Mouse (Mus musculus) kidney, postnatal 36 days (tissue): Measurements from ENCODE around the gene Mynn.
"Not testable (repeated sequence)": the region's sequence is repeated elsewhere in the genome, so short reads cannot be mapped to it uniquely, and the experiment has no call there.

Source experiments
- DNase-seq, 2 experiments: peaks; one replicate each; pipeline ENCODE4 v3.0.0; 2021 to 2022; ENCODE audit warnings: mixed read lengths in 2 of 2

Gene Mynn

GRCm38 (mm10) chr3:30602065-30602739 lies at the start of gene Mynn:
TSS of gene Mynn (plus strand) at chr3:30602065.
- DNase-seq: peak; percentile 97 to 99

GRCm38 (mm10) chr3:30553741-30554140 lies 48.1 kb upstream of the Mynn start:
- DNase-seq: peak; percentile 30 to 50

- no peak for DNase-seq
Observed at GRCm38 (mm10) chr3:30560677-30561314, 41.1 kb upstream of the Mynn start.

DNA sequence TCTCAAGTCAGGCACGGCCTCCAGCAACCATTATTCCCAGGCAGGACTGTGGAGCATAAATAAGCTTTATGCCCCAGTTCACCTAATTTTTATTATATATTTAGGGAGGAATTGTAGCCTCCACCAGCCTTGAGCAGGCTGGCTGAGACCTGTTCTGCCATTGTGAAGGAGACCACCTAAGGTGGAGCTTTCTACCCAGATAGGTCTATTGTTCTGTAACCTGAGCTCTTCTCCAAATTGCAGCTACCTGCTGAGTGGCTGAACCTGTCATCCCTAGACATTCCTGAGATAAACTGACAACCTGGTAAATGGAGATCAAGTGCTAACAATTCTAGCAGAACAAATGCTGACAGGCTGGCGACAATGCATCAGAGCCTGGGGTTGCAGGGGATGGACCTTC lies 35.5 kb upstream of the Mynn start:
- not testable (repeated sequence) for DNase-seq

DNA sequence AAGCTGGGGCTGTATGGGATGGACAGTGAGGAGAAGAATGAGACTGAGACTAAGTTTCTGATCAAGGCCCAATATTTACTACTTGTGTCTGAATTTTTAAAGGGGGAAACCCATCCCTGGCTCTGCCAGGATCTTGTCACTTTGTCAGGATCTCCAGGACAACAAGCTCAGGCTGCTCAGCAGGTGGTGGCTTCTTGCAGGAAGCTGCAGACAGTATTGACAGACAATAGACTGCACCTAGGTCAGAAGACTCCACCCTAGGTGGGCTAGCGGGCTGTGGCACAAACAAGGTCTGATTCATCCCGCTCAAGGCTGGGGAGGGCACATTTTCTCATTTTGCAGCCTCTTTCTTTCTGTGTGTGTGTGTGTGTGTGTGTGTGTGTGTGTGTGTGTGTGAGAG lies 28.3 kb upstream of the Mynn start:
- no peak for DNase-seq

DNA sequence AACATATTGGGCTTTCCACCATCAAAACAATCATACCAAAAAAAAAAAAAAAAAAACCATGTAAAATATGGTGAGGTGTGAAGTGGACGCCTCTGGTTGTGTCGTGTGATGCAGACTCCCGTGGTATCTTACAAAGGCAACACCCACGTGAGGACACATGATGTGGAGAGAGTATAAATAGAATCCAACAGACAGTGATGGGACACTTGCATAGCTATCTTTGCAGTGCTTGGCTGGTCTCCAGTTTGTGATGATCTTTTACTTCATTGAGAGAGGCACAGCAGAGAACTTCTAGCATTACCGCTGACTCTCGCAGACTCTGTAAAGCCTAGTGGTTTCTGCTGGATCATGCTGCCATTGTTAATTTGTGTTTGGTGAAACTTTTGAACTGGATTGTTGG lies 13.0 kb upstream of the Mynn start:
- no peak for DNase-seq

GRCm38 (mm10) chr3:30592418-30592853 lies 9.4 kb upstream of the Mynn start:
- DNase-seq: peak; percentile 59 to 88

- peak in 1 of 2 experiments; percentile 57 for DNase-seq
Observed at GRCm38 (mm10) chr3:30593719-30594485, 8.0 kb upstream of the Mynn start.

DNA sequence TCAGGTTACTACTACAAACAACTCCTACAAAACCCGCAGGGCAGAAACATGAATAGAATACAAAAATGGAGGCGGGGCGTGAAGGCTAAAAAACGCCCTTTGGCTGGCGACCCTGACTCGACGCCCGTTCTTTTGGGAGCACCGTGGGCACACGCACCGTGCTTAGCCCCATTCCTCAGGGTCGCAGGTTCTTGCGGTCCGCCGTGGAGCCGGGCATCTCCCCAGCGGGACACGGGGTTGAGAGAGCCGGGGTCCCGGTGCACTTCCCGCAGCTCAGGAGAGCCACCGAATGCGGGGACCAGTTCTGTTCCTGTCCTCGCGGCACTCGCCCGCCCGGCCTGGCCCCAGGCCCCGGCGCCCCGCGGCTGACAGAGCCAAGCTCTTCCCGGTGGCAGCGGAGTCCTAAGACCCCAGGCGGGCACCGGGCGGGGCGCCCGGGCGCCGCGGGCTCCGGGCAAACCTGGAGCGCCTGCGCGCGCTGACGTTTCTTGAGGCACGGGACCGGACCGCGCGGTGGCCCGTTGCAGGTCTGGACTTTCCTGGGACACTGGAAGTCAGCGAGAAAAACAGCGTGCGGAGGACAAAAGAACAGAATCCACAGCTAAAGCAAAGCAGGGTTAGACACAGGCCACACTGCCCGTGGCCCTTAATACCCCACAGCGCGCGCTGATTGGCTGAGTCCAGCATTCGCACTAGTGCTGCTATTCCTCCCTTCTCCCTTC lies 6.6 kb upstream of the Mynn start:
- DNase-seq: peak; percentile 58 to 81

DNA sequence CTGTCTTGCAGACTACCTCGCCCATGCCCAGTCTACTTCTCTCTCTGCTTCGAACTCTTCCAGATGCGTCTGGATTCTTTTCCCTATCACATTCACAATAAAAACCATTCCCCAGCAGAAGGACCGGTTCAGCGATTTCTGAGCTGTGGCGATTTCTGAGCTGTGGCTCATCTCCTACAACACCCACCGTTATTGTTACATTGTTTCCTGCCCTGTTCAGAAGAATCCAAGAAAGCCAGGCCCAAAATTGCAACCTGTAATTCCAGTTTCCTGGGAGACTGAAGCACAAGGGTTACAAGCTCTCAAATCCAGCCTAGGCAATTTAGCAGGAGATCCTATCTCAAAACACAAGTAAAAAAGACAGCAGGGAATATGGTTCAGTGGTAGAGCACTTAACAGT lies 4.6 kb upstream of the Mynn start:
- DNase-seq: no peak

- peak in 1 of 2 experiments; percentile 44 for DNase-seq
Observed at GRCm38 (mm10) chr3:30599711-30600545, 1.9 kb upstream of the Mynn start, which contains the start of gene Actrt3. TSS of gene Actrt3 (minus strand) at chr3:30599939.

DNA sequence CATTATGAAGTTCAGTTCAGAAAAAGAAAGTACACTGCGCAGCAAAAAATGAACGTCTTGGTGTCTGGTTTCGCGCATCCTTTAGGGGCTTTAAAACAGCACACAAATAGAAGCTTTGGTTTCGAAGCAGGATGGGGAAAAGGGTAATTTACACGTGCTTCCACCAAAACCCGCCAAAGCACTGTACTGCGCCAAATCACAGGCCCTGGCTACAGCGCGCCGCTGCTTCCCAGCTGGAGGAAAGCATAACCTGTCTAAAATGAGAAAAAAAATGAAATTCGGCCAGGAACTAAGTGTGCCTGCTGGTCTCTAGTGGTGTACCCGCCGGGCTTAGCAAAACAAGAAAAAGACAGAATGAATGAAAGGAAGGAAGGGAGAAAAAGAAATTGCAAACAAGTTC lies 1.1 kb upstream of the Mynn start:
- DNase-seq: peak in 1 of 2 experiments; percentile 49

DNA sequence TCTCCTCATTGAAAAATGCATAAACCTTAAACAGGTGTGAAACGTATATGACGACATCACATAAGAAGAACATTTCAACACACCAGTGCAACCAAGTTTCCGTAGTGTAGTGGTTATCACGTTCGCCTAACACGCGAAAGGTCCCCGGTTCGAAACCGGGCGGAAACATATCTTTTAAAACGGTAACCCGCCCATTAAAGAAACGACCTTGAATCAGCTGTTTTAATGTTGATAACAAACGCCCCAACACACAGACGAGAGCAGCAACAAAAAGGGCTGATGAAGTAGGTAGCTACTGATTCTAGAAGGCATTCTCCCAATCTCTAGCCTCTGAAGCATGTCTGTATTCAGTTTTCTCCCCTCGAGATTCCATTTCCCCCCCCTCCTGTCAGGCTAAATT lies 690 bp upstream of the Mynn start:
- peak; percentile 93 to 94 for DNase-seq

DNA sequence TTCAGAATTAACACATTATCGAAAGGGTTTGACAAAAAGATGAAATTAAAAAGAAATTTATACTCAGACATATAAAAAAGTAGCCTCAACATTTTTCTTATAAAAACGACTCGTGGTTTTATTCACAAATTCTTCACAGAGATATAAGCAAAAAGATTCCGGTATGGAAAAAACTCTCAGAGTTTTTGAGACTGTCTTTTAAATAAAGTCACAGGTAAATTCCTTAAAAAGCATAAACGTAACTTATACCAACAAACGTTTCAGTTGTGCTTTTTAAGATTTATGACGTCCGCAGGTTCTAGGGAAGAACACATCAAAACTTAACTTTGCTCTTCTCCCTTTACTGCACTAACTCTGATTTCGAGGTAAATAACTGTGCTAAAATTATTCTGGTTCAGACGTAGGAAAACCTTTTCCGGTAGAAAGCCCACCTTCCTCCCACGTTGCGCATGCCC lies 228 bp upstream of the Mynn start:
- no peak for DNase-seq

DNA sequence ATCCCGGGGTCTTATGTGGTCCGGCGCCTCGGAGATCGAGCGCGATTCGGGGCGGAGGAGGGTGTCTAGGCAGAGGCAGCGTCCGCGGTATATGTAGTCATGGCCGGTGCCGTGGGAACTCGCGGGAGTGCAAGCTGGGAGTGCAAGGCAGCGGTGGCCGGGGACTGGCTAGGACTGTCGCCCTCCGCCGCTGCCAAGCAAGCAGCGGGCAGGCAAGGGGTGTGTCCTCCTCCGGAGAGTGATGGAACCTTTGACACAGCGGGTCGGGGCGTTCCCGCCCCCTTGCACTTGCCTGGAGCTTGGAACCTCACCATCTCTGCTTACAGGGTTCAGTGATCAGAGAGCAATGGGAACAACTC lies 854 bp downstream of the Mynn start:
- peak; percentile 88 to 89 for DNase-seq

- DNase-seq: no peak
Observed at GRCm38 (mm10) chr3:30603256-30603655, 1.4 kb downstream of the Mynn start.

DNA sequence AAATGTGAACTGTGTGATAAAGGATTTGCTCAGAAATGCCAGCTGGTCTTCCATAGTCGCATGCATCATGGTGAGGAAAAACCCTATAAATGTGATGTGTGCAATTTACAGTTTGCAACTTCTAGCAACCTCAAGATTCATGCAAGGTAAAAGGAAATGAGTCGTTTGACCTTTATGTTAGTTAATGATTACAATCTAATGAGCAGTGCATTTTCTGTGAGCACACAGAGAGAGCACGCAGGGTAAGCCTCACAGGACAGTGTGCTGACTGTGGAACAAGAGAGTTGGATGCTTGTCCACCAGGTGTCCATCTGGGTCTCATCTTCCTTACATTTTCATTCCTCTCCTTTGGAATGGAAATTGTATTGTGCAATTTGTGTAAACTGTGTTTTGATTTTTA lies 7.1 kb downstream of the Mynn start:
- DNase-seq: peak in 1 of 2 experiments; percentile 28

DNA sequence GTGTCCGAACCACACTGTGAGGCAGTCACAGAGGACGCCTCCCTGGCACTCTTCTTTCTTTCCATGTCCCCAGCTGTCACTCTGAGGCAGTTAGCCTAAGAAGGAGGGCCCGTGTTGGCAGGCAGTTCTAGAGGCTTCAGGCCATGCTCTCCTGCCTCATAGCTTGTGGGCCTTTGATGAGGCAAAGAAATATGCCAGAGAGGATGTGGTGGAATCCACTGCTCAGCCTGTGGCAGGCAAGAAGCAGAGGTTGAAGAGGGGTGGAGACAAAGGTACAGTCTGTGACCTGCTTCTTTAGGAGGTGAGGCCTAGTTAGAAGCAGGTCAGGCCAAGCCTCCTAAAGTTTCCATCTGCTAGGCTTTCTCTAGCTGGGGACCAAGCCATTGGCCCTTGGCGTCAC lies 9.1 kb downstream of the Mynn start:
- DNase-seq: no peak

GRCm38 (mm10) chr3:30620132-30620531 lies 18.3 kb downstream of the Mynn start:
- DNase-seq: no peak

DNA sequence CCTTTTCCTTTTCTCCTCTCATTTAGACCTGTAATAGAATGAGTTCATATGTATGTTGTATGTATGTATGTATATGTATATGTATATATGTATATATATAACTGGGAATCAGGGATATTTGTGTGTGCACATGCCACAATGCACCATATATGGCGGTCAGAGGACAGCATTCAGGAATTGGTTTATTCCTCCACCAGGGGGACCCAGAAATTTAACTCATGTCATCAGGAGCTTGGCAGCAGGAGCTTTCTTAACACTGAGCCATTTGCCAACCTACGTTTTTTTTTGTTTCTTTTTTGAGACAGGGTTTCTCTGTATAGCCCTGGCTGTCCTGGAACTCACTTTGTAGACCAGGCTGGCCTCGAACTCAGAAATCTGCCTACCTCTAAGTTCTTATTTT lies 31.8 kb downstream of the Mynn start:
- DNase-seq: no peak

DNA sequence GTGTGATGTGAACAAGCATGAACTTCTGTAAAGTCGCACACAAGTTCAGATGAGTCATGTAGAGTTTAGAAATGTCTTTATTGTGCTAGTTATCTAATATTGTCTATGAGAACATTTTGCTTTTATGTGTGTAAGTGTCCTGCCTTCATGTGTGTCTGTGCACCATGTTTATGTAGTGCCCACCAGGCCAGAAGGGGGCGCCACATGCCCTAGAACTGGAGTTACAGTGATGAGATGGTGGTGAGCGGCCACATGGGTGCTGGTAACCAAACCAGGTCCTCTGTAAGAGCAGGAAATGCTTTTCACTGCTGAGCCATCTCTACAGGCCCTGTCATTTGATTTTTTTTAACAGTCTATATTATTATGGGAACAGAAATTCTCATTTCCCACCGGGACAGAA lies 33.8 kb downstream of the Mynn start:
- no peak for DNase-seq

DNA sequence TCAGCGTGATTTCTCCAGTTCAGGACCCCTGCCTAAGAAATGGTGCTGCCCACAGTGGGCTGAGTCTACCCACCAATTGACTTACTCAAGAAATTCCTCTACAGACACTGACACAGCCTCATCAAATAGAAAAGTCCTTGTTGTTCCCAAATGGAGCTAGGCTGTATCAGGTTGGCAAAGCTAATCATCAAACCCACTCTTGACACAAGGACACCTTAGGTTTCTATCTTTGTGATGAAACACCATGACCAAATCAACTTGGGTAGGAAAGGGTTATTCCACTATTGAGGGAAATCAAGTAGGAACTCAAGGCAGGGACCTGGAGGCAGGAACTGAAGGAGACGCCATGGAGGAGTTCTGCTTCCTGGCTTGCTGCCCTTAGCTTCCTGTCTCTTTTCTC lies 42.3 kb downstream of the Mynn start, which contains the start of gene Lrriq4:
Gene Lrriq4, plus strand, starts transcription at position 301 of the 400 bp plus-strand sequence.
- no peak for DNase-seq
